In the genomic region with DNA sequence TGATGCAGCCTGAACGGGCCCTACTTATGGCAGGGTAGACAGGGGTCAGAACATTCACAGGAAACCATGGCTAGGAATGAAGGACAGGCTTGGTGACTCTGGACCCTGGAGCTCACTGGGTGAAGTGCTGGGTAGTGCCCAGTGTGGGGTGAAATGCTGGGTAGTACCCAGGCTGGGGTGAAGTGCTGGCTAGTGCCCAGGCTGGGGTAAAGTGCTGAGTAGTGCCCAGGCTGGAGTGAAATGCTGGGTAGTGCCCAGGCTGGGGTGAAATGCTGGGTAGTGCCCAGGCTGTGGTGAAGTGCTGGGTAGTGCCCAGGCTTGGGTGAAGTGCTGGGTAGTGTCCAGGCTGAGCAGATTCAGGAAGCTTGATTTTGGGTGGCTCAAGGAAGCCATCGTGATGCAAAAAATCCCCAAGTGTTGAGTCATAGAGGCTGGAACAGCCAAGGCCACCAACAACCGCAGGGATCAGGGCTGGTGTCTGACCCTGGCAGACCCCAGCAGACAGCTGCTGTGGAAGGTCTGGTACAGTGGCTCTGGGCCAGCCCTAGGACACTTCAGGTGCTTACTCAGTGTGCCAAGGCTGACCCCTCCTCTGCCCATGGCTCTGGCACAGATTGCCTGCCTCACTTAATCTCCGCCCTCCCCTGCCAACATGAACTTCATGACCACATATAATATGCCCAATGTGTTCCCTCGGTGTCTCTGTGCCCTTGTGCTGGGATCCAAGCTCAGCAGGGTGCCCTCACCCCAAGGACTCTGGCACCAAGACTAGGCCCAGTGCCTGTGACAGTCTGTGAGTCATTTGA, we compare ENCODE assay signal across 13 mouse cellular contexts. TPM values are rescaled to one million over a fixed set of nuclear protein-coding genes. Genes with fewer than 3 reads are reported as not detected.
DNase-seq lines count a peak whose midpoint lies in the region; ATAC-seq and TF ChIP-seq lines count a peak whose summit lies in the region.
"Had no signal": no experiment of that assay in that cellular context is flagged by ENCODE, and none has a peak within 500 bp of the region (broad histone marks: within the 10 kb centered on the region; RNA-seq: fewer than 3 reads in every experiment).

No protein-coding gene starts in this region.

- H3K9me3 ChIP-seq in forebrain, postnatal 0 days (ENCODE audit: low read length) = no peaks in the 10 kb centered on the region
- H3K9me3 ChIP-seq: embryonic facial prominence, embryonic 15.5 days; hindbrain, embryonic 10.5 days; midbrain, embryonic 10.5 days had no signal

- H3K9ac ChIP-seq in forebrain, postnatal 0 days = no peak overlapping the region
- H3K9ac ChIP-seq: embryonic facial prominence, embryonic 15.5 days had no signal

- no peak for TF ChIP-seq CTCF in forebrain, postnatal 0 days (IDR thresholded peaks at IDR 0.05; ENCODE audit: low read depth)

- no peak overlapping the region for H3K4me3 ChIP-seq in forebrain, postnatal 0 days (ENCODE audit: low read depth, low read length)
- H3K4me3 ChIP-seq: embryonic facial prominence, embryonic 15.5 days; hindbrain, embryonic 10.5 days; midbrain, embryonic 10.5 days had no signal

- H3K4me2 ChIP-seq in forebrain, postnatal 0 days (ENCODE audit: low read depth) = no peak overlapping the region
- H3K4me2 ChIP-seq: embryonic facial prominence, embryonic 15.5 days had no signal

- H3K4me1 ChIP-seq in forebrain, postnatal 0 days (ENCODE audit: insufficient read depth) = no peaks in the 10 kb centered on the region
- H3K4me1 ChIP-seq: midbrain, embryonic 10.5 days had no signal

- no peaks in the 10 kb centered on the region for H3K36me3 ChIP-seq in forebrain, postnatal 0 days (ENCODE audit: insufficient read depth)
- H3K36me3 ChIP-seq: embryonic facial prominence, embryonic 15.5 days; hindbrain, embryonic 10.5 days; midbrain, embryonic 10.5 days had no signal

- 83% methylated on average over 5 of the region's 5 CpGs for WGBS in forebrain, postnatal 0 days

- peak; percentile 55 for DNase-seq in gastrocnemius, adult 18-20 months (ENCODE audit: low spot score)
- DNase-seq in gastrocnemius, postnatal 10 days = no peak
- DNase-seq in lung, adult 18-20 months = peak; percentile 36 to 58
- no peak for DNase-seq in lung, postnatal 4 days
- DNase-seq in adrenal gland, postnatal 14 days = peak; percentile 88
- DNase-seq in monocyte, adult 2 months (ENCODE audit: low read depth in 1 of 2, low spot score in 2 of 2) = peak; percentile 52 to 70
- no peak for DNase-seq in forebrain, postnatal 0 days
- no peak for DNase-seq in testis, postnatal 10 days (ENCODE audit: low spot score)
- DNase-seq: cerebellum, adult 8-10 months had no signal

- no peak for ATAC-seq in forebrain, postnatal 0 days

- H3K27ac ChIP-seq in forebrain, postnatal 0 days (ENCODE audit: low read depth, low read length) = no peak overlapping the region
- H3K27ac ChIP-seq: embryonic facial prominence, embryonic 15.5 days; hindbrain, embryonic 10.5 days; kidney, postnatal 0 days; midbrain, embryonic 10.5 days had no signal

- no peaks in the 10 kb centered on the region for H3K27me3 ChIP-seq in forebrain, postnatal 0 days (ENCODE audit: insufficient read depth, low read length)
- H3K27me3 ChIP-seq: embryonic facial prominence, embryonic 15.5 days had no signal

RNA-seq across cellular contexts. Expression of a gene that starts 9.3 kb away (rescaled TPM):
- total RNA-seq in gastrocnemius, adult 18-20 months (2021) = 1 to 10 TPM in 1 of 2 experiments, under 1 TPM in 1; 0.59 to 1.4 TPM
- 1 to 10 TPM; 3.3 to 6.2 TPM for total RNA-seq in gastrocnemius, postnatal 10 days (2021)
- total RNA-seq in adrenal gland, postnatal 14 days (2021) = 6.5 and 11.8 TPM in 2 replicates
- total RNA-seq in forebrain, postnatal 0 days (2014; rRNA removed) = 37.6 and 43.7 TPM in 2 replicates
- polyA plus RNA-seq in forebrain, postnatal 0 days (2015; fragmentation: Nextera tagmentation; extraction: Ambion mirVana) = 21.5 and 21.8 TPM in 2 replicates

RNA-seq across cellular contexts. Expression of a gene that starts 21.2 kb away (rescaled TPM):
- total RNA-seq in gastrocnemius, adult 18-20 months (2021) = 1 to 10 TPM; 1.8 to 3.8 TPM
- 1 to 10 TPM; 3.3 to 6.0 TPM for total RNA-seq in gastrocnemius, postnatal 10 days (2021)
- total RNA-seq in adrenal gland, postnatal 14 days (2021) = 12.1 and 14.8 TPM in 2 replicates
- 7.2 and 9.7 TPM in 2 replicates for total RNA-seq in forebrain, postnatal 0 days (2014; rRNA removed)
- 4.9 and 9.4 TPM in 2 replicates for polyA plus RNA-seq in forebrain, postnatal 0 days (2015; fragmentation: Nextera tagmentation; extraction: Ambion mirVana)

RNA-seq across cellular contexts. Expression of a gene that starts 38.5 kb away (rescaled TPM):
- total RNA-seq in gastrocnemius, adult 18-20 months (2021) = 10 to 100 TPM; 71.6 to 73.0 TPM
- total RNA-seq in gastrocnemius, postnatal 10 days (2021) = 100 to 1,000 TPM in 1 of 2 experiments, 10 to 100 TPM in 1; 92.4 to 125 TPM
- total RNA-seq in adrenal gland, postnatal 14 days (2021) = 149 and 175 TPM in 2 replicates
- 270 and 334 TPM in 2 replicates for total RNA-seq in forebrain, postnatal 0 days (2014; rRNA removed)
- polyA plus RNA-seq in forebrain, postnatal 0 days (2015; fragmentation: Nextera tagmentation; extraction: Ambion mirVana) = 165 and 175 TPM in 2 replicates

Comparison
In these comparisons a context has a peak if more than half of its experiments do, and no peak if none do; other contexts are left out.
1. DNase-seq: peak in gastrocnemius, adult 18-20 months (single experiment), lung, adult 18-20 months (2 of 2), adrenal gland, postnatal 14 days (single experiment) and monocyte, adult 2 months (2 of 2); none in gastrocnemius, postnatal 10 days (single experiment), lung, postnatal 4 days (0 of 2), forebrain, postnatal 0 days (single experiment) and testis, postnatal 10 days (single experiment).